Mouse (Mus musculus) bone marrow macrophage, adult 2 months (primary cell): ENCODE measurements at regions not wholly inside any gene's neighbourhood (a gene's known extent, or its start where the extent isn't known, plus 50 kb on each side); places are given as distances from the start of the nearest gene placed in this dataset.

Experiments used
- H3K27ac ChIP-seq: 2 replicates; pipeline ENCODE4 v1.5.1; 2012; ENCODE audit warnings: low read depth, low read length; ENCODE audit not compliant: insufficient read depth
- H3K4me1 ChIP-seq: 2 replicates; pipeline ENCODE4 v1.6.1; 2012; ENCODE audit warnings: low read length; ENCODE audit not compliant: control insufficient read depth, insufficient read depth
- H3K4me3 ChIP-seq: 2 replicates; pipeline ENCODE4 v1.5.1; 2012; ENCODE audit warnings: mild to moderate bottlenecking, low read length, moderate library complexity; ENCODE audit not compliant: insufficient read depth
- CTCF ChIP-seq: IDR thresholded peaks from 2 replicates; pipeline ENCODE4 v1.5.1; 2012; ENCODE audit warnings: low read depth, mild to moderate bottlenecking, low read length, moderate library complexity
- POLR2A ChIP-seq: IDR thresholded peaks from 2 replicates; pipeline ENCODE4 v1.6.1; 2012; ENCODE audit warnings: mild to moderate bottlenecking, low read depth, low read length, borderline replicate concordance

GRCm38 (mm10) chr2:131706565-131706964, 144.5 kb upstream of the Adra1d start:
- no peaks in the 10 kb centered on the region for H3K4me1 ChIP-seq
- no peak overlapping the region for H3K4me3 ChIP-seq
- H3K27ac ChIP-seq: no peak overlapping the region
- no peak for TF ChIP-seq POLR2A
- TF ChIP-seq CTCF: no peak

DNA sequence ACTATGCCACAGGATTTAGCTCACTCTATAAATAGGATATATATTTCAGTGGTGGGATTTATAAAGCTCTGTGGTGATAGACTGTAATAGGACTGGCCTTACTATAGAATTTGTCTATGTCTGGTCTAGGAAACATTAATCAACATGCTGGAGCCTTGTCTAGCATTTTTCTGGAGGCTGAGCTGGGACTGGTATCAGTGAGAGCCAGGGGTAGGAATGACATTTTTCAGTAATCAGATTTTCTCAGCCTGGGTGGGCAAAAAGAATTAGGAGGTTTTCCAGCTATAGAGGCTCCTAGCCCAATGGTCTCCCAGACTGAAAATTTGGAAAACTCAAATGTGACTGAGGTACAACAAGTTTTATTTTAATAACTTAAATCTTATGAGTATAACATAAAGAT, 142.3 kb upstream of the Adra1d start:
- no peak overlapping the region for H3K27ac ChIP-seq
- TF ChIP-seq POLR2A (no peak), CTCF (no peak)
- no peak overlapping the region for H3K4me3 ChIP-seq

DNA sequence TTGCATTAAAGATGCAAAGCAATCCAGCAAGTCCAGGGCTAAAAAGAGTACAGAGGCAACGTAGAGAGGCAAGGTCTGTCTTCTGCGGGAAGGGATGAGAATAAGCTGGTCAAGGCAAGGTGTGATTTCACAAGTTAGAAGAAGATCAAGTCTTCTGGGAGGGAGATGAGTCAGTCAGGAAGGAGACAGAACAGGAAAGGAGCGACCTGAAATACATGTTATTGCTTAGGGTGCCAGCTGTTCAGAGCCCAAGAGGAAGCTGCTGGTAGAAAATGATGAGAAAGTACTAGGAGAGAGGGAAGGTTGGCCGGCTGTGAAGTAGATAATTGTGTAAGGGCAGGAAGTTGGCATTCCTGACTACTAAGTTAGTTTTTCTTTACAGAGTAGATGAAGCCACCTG, 140.1 kb upstream of the Adra1d start:
- Histone ChIP-seq H3K27ac (no peak overlapping the region), H3K4me3 (no peak overlapping the region), H3K4me1 (no peaks in the 10 kb centered on the region)
- TF ChIP-seq CTCF (no peak), POLR2A (no peak)

More for the DNA sequence above, 142.3 kb upstream of the Adra1d start:
- no peaks in the 10 kb centered on the region for H3K4me1 ChIP-seq

- TF ChIP-seq POLR2A: no peak
- TF ChIP-seq CTCF: no peak
- Histone ChIP-seq H3K27ac (no peak overlapping the region), H3K4me1 (no peaks in the 10 kb centered on the region), H3K4me3 (no peak overlapping the region)
Observed at GRCm38 (mm10) chr2:131699798-131700197, 137.7 kb upstream of the Adra1d start.

- H3K4me1 ChIP-seq: no peaks in the 10 kb centered on the region
- no peak overlapping the region for H3K4me3 ChIP-seq
- H3K27ac ChIP-seq: no peak overlapping the region
- no peak for TF ChIP-seq CTCF
- no peak for TF ChIP-seq POLR2A
Observed at GRCm38 (mm10) chr2:131698008-131698965, 136.2 kb upstream of the Adra1d start.

DNA sequence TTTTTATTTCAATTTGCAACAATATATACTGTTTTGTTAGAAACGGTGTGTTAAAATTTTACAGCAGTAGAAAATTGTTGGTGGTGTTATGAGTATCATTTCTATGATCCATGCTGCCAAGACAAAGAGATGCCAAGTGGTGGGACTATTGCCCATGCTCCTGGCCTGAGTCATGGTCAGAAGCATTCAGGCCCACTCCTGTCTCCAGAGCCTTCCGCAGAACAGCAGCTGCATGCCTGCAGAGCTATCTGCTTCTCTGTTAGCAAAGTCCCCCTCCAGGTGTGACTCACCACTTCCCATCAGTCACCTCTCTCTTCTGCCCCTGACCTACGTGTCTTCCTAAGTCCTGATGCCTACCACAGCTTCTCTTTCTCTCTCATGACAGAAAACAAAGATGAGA, 134.2 kb upstream of the Adra1d start:
- Histone ChIP-seq H3K4me3 (no peak overlapping the region), H3K27ac (no peak overlapping the region), H3K4me1 (no peaks in the 10 kb centered on the region)
- TF ChIP-seq CTCF (no peak), POLR2A (no peak)

DNA sequence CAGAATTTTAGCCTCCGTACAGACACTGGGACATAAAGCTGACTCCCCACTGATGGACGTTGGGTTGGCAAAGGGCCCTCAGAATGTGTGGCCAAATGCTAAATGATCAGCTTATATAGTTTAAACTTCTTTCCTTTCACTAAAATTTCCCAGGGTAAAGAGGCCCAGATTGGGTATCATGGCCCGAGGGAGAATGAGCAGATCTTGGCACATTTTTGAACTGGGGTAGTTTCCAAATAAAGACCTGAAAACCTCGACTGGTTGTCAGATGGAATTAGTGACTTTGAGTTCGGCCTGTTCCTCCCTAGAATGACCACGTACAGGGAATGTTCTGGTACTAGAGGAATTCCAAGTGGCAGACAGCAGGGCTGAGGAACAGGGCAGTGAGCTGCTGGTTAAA, 127.9 kb upstream of the Adra1d start:
- Histone ChIP-seq H3K4me3 (no peak overlapping the region), H3K4me1 (peaks cover 3% of the 10 kb centered on the region), H3K27ac (no peak overlapping the region)
- TF ChIP-seq POLR2A (no peak), CTCF (no peak)

DNA sequence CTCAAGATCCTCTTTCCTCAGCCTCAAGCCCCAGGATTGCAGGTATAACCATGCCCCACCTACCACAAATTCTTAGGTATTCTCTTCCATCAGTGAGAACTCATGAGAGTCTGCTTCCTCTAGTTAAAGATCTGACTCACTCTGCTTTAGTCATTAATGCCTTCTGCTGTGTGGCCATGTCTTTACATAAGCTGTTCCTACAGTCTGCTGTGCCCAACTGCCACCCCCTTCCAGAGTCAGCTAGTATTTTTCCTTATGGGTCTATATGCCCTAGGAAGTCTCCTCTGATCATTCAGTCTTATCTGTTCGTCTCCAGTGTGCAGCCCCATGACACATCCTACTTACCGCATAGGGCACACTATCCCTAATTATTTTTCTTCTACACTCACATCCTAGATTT, 126.2 kb upstream of the Adra1d start:
- Histone ChIP-seq H3K4me1 (peaks cover 3% of the 10 kb centered on the region), H3K27ac (no peak overlapping the region), H3K4me3 (no peak overlapping the region)
- TF ChIP-seq CTCF: no peak
- TF ChIP-seq POLR2A: no peak

GRCm38 (mm10) chr2:131687449-131687848, 125.4 kb upstream of the Adra1d start:
- H3K4me1 ChIP-seq: peaks cover 3% of the 10 kb centered on the region
- H3K27ac ChIP-seq: no peak overlapping the region
- no peak overlapping the region for H3K4me3 ChIP-seq
- TF ChIP-seq POLR2A (no peak), CTCF (no peak)

GRCm38 (mm10) chr2:131686748-131687147, 124.7 kb upstream of the Adra1d start:
- no peak overlapping the region for H3K27ac ChIP-seq
- no peak overlapping the region for H3K4me3 ChIP-seq
- peaks cover 3% of the 10 kb centered on the region for H3K4me1 ChIP-seq
- no peak for TF ChIP-seq POLR2A
